Mouse (Mus musculus): Measurements from ENCODE around the gene Olfr998. TPM values are rescaled to one million over a fixed set of nuclear protein-coding genes. Genes with fewer than 3 reads are reported as not detected.
"Not testable (repeated sequence)": the region's sequence is repeated elsewhere in the genome, so short reads cannot be mapped to it uniquely, and the experiment has no call there.

Olfr998 gene
- total RNA-seq (2014; rRNA removed) (not detected in 2 replicates), polyA plus RNA-seq (2015; fragmentation: Nextera tagmentation; extraction: Ambion mirVana) (not detected in 2 replicates)

DNA sequence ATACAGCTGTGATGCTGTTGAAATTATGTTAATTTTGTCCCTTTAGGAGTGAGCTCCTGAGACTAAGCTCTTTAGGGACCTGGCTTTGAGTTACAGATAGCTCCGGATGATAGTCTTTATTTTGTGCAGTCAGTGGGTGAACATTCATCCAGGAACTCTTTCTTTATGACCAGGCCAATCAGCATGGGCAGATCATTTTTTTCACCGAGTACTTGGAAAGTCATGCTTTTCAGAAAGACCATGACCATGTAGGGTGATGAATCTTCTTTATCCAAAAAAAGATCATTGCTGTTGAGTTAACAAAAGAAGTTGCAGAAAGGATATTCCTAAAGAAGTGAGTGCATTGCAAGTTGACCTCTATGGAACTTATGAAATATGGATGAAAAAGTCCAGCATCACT is at the start of gene Olfr998:
Gene Olfr998, plus strand, starts transcription at position 301 of the 400 bp plus-strand sequence.
- ATAC-seq; H3K27me3 ChIP-seq (ENCODE audit: insufficient read depth, low read length); H3K27ac ChIP-seq; H3K9ac ChIP-seq (replicated peaks; ENCODE audit: low read length); H3K36me3 ChIP-seq (ENCODE audit: insufficient read depth, low read length); DNase-seq (ENCODE audit: low spot score); H3K9me3 ChIP-seq (ENCODE audit: low read length); H3K4me2 ChIP-seq (ENCODE audit: low read depth, low read length); H3K4me1 ChIP-seq (ENCODE audit: insufficient read depth, low read length); H3K4me3 ChIP-seq (ENCODE audit: low read length): not testable (repeated sequence)
- WGBS, result 83% methylated on average over 2 of the region's 2 CpGs

DNA sequence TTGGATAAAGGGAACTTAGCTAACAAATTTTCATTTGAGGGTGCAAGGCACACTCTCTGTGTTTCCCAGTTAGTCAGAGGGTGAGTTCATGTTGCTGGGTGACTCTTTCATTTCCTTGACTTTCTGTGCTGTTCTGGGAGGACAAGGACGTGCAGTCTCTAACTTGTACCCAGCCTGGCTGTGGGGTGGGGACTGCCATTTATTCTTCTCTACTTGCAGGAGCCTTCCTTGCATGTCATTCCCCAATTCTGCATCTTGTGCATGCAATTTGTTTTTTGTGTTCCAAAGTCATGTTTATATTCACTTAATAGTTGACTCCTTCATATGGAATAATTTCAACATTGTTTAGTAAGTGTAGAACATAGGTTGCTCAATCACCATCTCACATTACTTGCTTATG is 33.9 kb upstream of the Olfr998 start:
- Histone ChIP-seq H3K27me3 (ENCODE audit: insufficient read depth, low read length) (no peaks in the 10 kb centered on the region), H3K4me1 (ENCODE audit: insufficient read depth, low read length) (no peaks in the 10 kb centered on the region), H3K9ac (replicated peaks; ENCODE audit: low read length) (no peak overlapping the region), H3K4me2 (ENCODE audit: low read depth, low read length) (no peak overlapping the region), H3K27ac (no peak overlapping the region), H3K4me3 (ENCODE audit: low read length) (no peak overlapping the region), H3K9me3 (ENCODE audit: low read length) (no peaks in the 10 kb centered on the region), H3K36me3 (ENCODE audit: insufficient read depth, low read length) (no peaks in the 10 kb centered on the region)
- no peak for DNase-seq (ENCODE audit: low spot score)
- no peak for ATAC-seq
- WGBS, result 68% methylated on average over 1 of the region's 1 CpGs
- no peak for TF ChIP-seq CTCF (IDR thresholded peaks at IDR 0.05; ENCODE audit: low read depth)

DNA sequence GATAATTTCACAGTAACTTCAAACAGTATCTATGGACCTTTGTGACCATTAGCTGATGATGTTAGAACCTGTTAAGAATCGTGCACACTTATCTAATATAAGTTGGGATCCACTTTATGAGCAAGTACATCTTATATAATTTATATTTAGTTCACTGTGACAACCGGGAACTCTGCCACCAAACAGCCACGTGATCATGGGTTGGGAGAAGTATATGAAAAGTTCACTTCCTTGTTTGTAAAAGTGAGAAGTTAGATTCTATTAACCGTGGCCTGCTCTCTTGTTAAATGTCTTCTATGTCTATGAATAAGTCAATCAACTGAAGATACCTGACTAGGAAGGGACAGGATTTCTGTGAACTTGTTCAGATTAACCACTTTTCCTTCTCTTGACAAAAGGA is 28.5 kb upstream of the Olfr998 start:
- TF ChIP-seq CTCF (IDR thresholded peaks at IDR 0.05; ENCODE audit: low read depth), result no peak
- ATAC-seq (no peak), DNase-seq (ENCODE audit: low spot score) (no peak)
- WGBS, result 74% methylated on average over 4 of the region's 4 CpGs
- no peaks in the 10 kb centered on the region for H3K36me3 ChIP-seq (ENCODE audit: insufficient read depth, low read length)
- H3K27me3 ChIP-seq (ENCODE audit: insufficient read depth, low read length), result no peaks in the 10 kb centered on the region
- no peak overlapping the region for H3K4me3 ChIP-seq (ENCODE audit: low read length)
- H3K4me2 ChIP-seq (ENCODE audit: low read depth, low read length), result no peak overlapping the region
- no peak overlapping the region for H3K9ac ChIP-seq (replicated peaks; ENCODE audit: low read length)
- H3K4me1 ChIP-seq (ENCODE audit: insufficient read depth, low read length), result no peaks in the 10 kb centered on the region
- no peak overlapping the region for H3K27ac ChIP-seq
- no peaks in the 10 kb centered on the region for H3K9me3 ChIP-seq (ENCODE audit: low read length)

DNA sequence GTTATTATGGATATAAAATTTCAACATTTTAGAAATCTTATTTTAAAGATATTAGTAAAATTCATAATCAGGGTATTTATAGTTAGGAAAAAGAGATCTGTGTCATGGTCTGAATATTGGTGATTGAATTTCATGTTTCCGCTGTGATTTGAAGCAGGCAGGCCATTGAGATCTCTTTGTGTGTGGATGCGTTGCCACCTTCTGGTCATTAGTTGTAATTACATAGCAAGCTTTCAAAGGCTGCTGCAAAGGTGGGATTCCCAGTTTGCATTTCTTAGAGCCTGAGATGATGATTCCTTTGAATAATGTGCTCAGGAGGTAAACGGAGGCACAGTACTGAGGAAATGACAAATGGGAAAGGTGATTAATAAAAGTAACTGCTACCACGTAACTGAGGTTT is 27.6 kb upstream of the Olfr998 start:
- Histone ChIP-seq H3K4me3 (ENCODE audit: low read length) (no peak overlapping the region), H3K4me2 (ENCODE audit: low read depth, low read length) (no peak overlapping the region), H3K9ac (replicated peaks; ENCODE audit: low read length) (no peak overlapping the region), H3K36me3 (ENCODE audit: insufficient read depth, low read length) (no peaks in the 10 kb centered on the region), H3K27ac (no peak overlapping the region), H3K27me3 (ENCODE audit: insufficient read depth, low read length) (no peaks in the 10 kb centered on the region), H3K4me1 (ENCODE audit: insufficient read depth, low read length) (no peaks in the 10 kb centered on the region), H3K9me3 (ENCODE audit: low read length) (no peaks in the 10 kb centered on the region)
- peak; percentile 90 for TF ChIP-seq CTCF (IDR thresholded peaks at IDR 0.05; ENCODE audit: low read depth)
- DNase-seq (ENCODE audit: low spot score) (peak; percentile 77), ATAC-seq (peak; percentile 72; the same call in 1 of the 2 replicates)
- WGBS, result 18% methylated on average over 4 of the region's 4 CpGs

DNA sequence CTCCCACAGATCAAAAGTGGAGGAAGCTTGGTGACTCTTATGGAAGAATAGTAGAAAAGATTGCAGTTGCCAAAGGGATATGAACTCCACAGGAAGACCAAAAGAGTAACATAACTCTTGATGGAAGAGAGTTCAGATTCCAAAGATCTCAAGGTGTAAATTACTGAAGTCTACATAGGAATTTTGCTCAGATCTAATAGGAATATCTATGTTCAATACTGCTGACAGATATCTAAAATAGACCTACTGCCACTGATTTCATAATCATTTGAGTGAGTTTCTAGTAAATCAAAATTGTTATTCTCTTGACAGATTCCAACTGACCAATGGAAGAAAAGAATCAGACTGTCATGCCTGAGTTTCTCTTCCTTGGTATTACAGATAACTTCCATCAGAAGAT is 9.8 kb upstream of the Olfr998 start, which contains the start of gene Olfr996:
Gene Olfr996, plus strand, starts transcription at position 301 of the 400 bp plus-strand sequence.
- H3K9ac ChIP-seq (replicated peaks; ENCODE audit: low read length), result no peak within 1 kb of the TSS
- no peaks in the 10 kb centered on the region for H3K27me3 ChIP-seq (ENCODE audit: insufficient read depth, low read length)
- no peaks in the 10 kb centered on the region for H3K36me3 ChIP-seq (ENCODE audit: insufficient read depth, low read length)
- DNase-seq (ENCODE audit: low spot score) (no peak), ATAC-seq (no peak)
- H3K4me1 ChIP-seq (ENCODE audit: insufficient read depth, low read length), result no peaks in the 10 kb centered on the region
- no peaks in the 10 kb centered on the region for H3K9me3 ChIP-seq (ENCODE audit: low read length)
- no peak within 1 kb of the TSS for H3K4me2 ChIP-seq (ENCODE audit: low read depth, low read length)
- no peak for TF ChIP-seq CTCF (IDR thresholded peaks at IDR 0.05; ENCODE audit: low read depth)
- no peak within 1 kb of the TSS for H3K27ac ChIP-seq
- no peak within 1 kb of the TSS for H3K4me3 ChIP-seq (ENCODE audit: low read length)

DNA sequence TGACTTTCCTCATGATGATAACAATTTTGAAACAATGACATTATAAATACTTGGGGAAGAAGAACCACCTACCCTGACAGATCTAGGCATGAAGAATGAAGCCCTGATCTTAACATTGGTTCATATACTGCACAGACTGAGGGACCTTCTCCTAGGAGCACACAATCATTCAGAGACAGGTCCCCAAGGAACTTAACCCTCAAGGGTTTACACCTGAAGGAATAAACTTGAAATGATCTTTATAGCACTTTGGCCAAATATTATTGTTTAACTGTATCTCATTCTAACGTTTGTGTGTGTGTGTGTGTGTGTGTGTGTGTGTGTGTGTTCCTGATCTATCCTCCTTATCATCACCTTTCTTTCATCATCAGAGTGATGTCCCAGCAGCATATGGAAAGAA is 23.1 kb downstream of the Olfr998 start, which contains the start of gene Olfr1000:
Gene Olfr1000, minus strand, starts transcription at position 101 of the 400 bp plus-strand sequence.
- no peaks in the 10 kb centered on the region for H3K4me1 ChIP-seq (ENCODE audit: insufficient read depth, low read length)
- ATAC-seq, result no peak
- no peak within 1 kb of the TSS for H3K27ac ChIP-seq
- H3K9me3 ChIP-seq (ENCODE audit: low read length), result no peaks in the 10 kb centered on the region
- no peak for TF ChIP-seq CTCF (IDR thresholded peaks at IDR 0.05; ENCODE audit: low read depth)
- no peak within 1 kb of the TSS for H3K4me3 ChIP-seq (ENCODE audit: low read length)
- no peaks in the 10 kb centered on the region for H3K27me3 ChIP-seq (ENCODE audit: insufficient read depth, low read length)
- no peak for DNase-seq (ENCODE audit: low spot score)
- no peak within 1 kb of the TSS for H3K4me2 ChIP-seq (ENCODE audit: low read depth, low read length)
- no peaks in the 10 kb centered on the region for H3K36me3 ChIP-seq (ENCODE audit: insufficient read depth, low read length)
- no peak within 1 kb of the TSS for H3K9ac ChIP-seq (replicated peaks; ENCODE audit: low read length)
- WGBS, result 50% methylated on average over 1 of the region's 1 CpGs

Other genes starting within 250 kb of the Olfr998 start
- gene Olfr987, start 249.6 kb upstream of the Olfr998 start, total RNA-seq (2014; rRNA removed), result not detected in 2 replicates
- gene Olfr987, start 249.6 kb upstream of the Olfr998 start, polyA plus RNA-seq (2015; fragmentation: Nextera tagmentation; extraction: Ambion mirVana), result not detected in 2 replicates
- not detected in 2 replicates for gene Olfr988, start 225.7 kb upstream of the Olfr998 start, total RNA-seq (2014; rRNA removed)
- not detected in 2 replicates for gene Olfr988, start 225.7 kb upstream of the Olfr998 start, polyA plus RNA-seq (2015; fragmentation: Nextera tagmentation; extraction: Ambion mirVana)
- gene Olfr992, start 179.5 kb upstream of the Olfr998 start, total RNA-seq (2014; rRNA removed), result not detected in 2 replicates
- not detected in 2 replicates for gene Olfr992, start 179.5 kb upstream of the Olfr998 start, polyA plus RNA-seq (2015; fragmentation: Nextera tagmentation; extraction: Ambion mirVana)
- gene Olfr993, start 174.1 kb upstream of the Olfr998 start, total RNA-seq (2014; rRNA removed), result not detected in 2 replicates
- gene Olfr993, start 174.1 kb upstream of the Olfr998 start, polyA plus RNA-seq (2015; fragmentation: Nextera tagmentation; extraction: Ambion mirVana), result not detected in 2 replicates
- not detected in 2 replicates for gene Olfr994, start 152.5 kb upstream of the Olfr998 start, total RNA-seq (2014; rRNA removed)
- gene Olfr994, start 152.5 kb upstream of the Olfr998 start, polyA plus RNA-seq (2015; fragmentation: Nextera tagmentation; extraction: Ambion mirVana), result not detected in 2 replicates
- gene Olfr995, start 145.3 kb upstream of the Olfr998 start, total RNA-seq (2014; rRNA removed), result not detected in 2 replicates
- not detected in 2 replicates for gene Olfr995, start 145.3 kb upstream of the Olfr998 start, polyA plus RNA-seq (2015; fragmentation: Nextera tagmentation; extraction: Ambion mirVana)
- gene 4833423E24Rik, start 69.9 kb upstream of the Olfr998 start, total RNA-seq (2014; rRNA removed), result 0.29 TPM in 1 of 2 replicates, not detected in the other
- 0.23 and 0.79 TPM in 2 replicates for gene 4833423E24Rik, start 69.9 kb upstream of the Olfr998 start, polyA plus RNA-seq (2015; fragmentation: Nextera tagmentation; extraction: Ambion mirVana)
- not detected in 2 replicates for gene Olfr996, start 9.7 kb upstream of the Olfr998 start, total RNA-seq (2014; rRNA removed)
- not detected in 2 replicates for gene Olfr996, start 9.7 kb upstream of the Olfr998 start, polyA plus RNA-seq (2015; fragmentation: Nextera tagmentation; extraction: Ambion mirVana)
- not detected in 2 replicates for gene Olfr1000, start 23.0 kb downstream of the Olfr998 start, total RNA-seq (2014; rRNA removed)
- gene Olfr1000, start 23.0 kb downstream of the Olfr998 start, polyA plus RNA-seq (2015; fragmentation: Nextera tagmentation; extraction: Ambion mirVana), result not detected in 2 replicates
- gene Olfr1002, start 61.8 kb downstream of the Olfr998 start, total RNA-seq (2014; rRNA removed), result not detected in 2 replicates
- not detected in 2 replicates for gene Olfr1002, start 61.8 kb downstream of the Olfr998 start, polyA plus RNA-seq (2015; fragmentation: Nextera tagmentation; extraction: Ambion mirVana)
- gene Olfr154, start 75.5 kb downstream of the Olfr998 start, total RNA-seq (2014; rRNA removed), result not detected in 2 replicates
- not detected in 2 replicates for gene Olfr154, start 75.5 kb downstream of the Olfr998 start, polyA plus RNA-seq (2015; fragmentation: Nextera tagmentation; extraction: Ambion mirVana)
- not detected in 2 replicates for gene Olfr1006, start 89.8 kb downstream of the Olfr998 start, total RNA-seq (2014; rRNA removed)
- gene Olfr1006, start 89.8 kb downstream of the Olfr998 start, polyA plus RNA-seq (2015; fragmentation: Nextera tagmentation; extraction: Ambion mirVana), result not detected in 2 replicates
- not detected in 2 replicates for gene Olfr1008, start 100.5 kb downstream of the Olfr998 start, total RNA-seq (2014; rRNA removed)
- not detected in 2 replicates for gene Olfr1008, start 100.5 kb downstream of the Olfr998 start, polyA plus RNA-seq (2015; fragmentation: Nextera tagmentation; extraction: Ambion mirVana)
- gene Olfr1009, start 126.5 kb downstream of the Olfr998 start, total RNA-seq (2014; rRNA removed), result not detected in 2 replicates
- not detected in 2 replicates for gene Olfr1009, start 126.5 kb downstream of the Olfr998 start, polyA plus RNA-seq (2015; fragmentation: Nextera tagmentation; extraction: Ambion mirVana)
- not detected in 2 replicates for gene Olfr1012, start 173.8 kb downstream of the Olfr998 start, total RNA-seq (2014; rRNA removed)
- not detected in 2 replicates for gene Olfr1012, start 173.8 kb downstream of the Olfr998 start, polyA plus RNA-seq (2015; fragmentation: Nextera tagmentation; extraction: Ambion mirVana)
- not detected in 2 replicates for gene Olfr1013, start 178.2 kb downstream of the Olfr998 start, total RNA-seq (2014; rRNA removed)
- not detected in 2 replicates for gene Olfr1013, start 178.2 kb downstream of the Olfr998 start, polyA plus RNA-seq (2015; fragmentation: Nextera tagmentation; extraction: Ambion mirVana)
- gene Olfr1014, start 183.8 kb downstream of the Olfr998 start, total RNA-seq (2014; rRNA removed), result not detected in 2 replicates
- gene Olfr1014, start 183.8 kb downstream of the Olfr998 start, polyA plus RNA-seq (2015; fragmentation: Nextera tagmentation; extraction: Ambion mirVana), result not detected in 2 replicates
- not detected in 2 replicates for gene Olfr1015, start 193.1 kb downstream of the Olfr998 start, total RNA-seq (2014; rRNA removed)
- gene Olfr1015, start 193.1 kb downstream of the Olfr998 start, polyA plus RNA-seq (2015; fragmentation: Nextera tagmentation; extraction: Ambion mirVana), result not detected in 2 replicates
- not detected in 2 replicates for gene Olfr1016, start 213.6 kb downstream of the Olfr998 start, total RNA-seq (2014; rRNA removed)
- gene Olfr1016, start 213.6 kb downstream of the Olfr998 start, polyA plus RNA-seq (2015; fragmentation: Nextera tagmentation; extraction: Ambion mirVana), result not detected in 2 replicates
- gene Olfr1018, start 229.5 kb downstream of the Olfr998 start, total RNA-seq (2014; rRNA removed), result not detected in 2 replicates
- not detected in 2 replicates for gene Olfr1018, start 229.5 kb downstream of the Olfr998 start, polyA plus RNA-seq (2015; fragmentation: Nextera tagmentation; extraction: Ambion mirVana)

Measured in hindbrain, postnatal 0 days (tissue).